22 mouse cellular contexts compared by ENCODE assay signal in the genomic region with DNA sequence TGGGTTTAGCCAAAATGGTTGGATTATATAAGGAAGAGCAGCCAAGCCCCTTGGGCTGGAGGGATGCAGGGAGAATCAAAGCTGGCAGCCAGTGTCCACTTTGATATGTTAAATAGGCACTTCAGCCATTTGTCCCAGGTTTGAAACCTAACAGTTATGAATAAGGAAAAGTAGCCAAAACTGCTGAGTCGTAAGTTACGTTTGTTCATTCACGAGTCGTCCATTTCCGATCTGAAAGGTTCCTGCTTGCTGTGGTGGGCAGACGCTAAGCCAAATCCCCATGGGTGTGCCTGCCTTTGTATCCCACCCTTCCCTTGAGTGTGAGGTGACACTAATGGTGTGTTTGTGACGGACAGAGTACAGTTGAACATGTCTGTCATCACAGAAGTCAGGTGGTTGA. TPM values are rescaled to one million over a fixed set of nuclear protein-coding genes. Genes with fewer than 3 reads are reported as not detected.
DNase-seq lines count a peak whose midpoint lies in the region; ATAC-seq and TF ChIP-seq lines count a peak whose summit lies in the region.
"Had no signal": no experiment of that assay in that cellular context is flagged by ENCODE, and none has a peak within 500 bp of the region (broad histone marks: within the 10 kb centered on the region; RNA-seq: fewer than 3 reads in every experiment).

No protein-coding gene starts in this region.

- H3K4me1 ChIP-seq in CH12.LX (ENCODE audit: control insufficient read depth in 1 of 2, insufficient read depth in 2 of 2) (peaks cover 6 to 13% of the 10 kb centered on the region in 2 experiments), E14TG2a.4 (replicated peaks; ENCODE audit: low read depth, low read length) (peaks cover 62% of the 10 kb centered on the region), MEL (ENCODE audit: control insufficient read depth in 1 of 2, insufficient read depth in 2 of 2, low read length in 2 of 2) (peaks cover 23 to 47% of the 10 kb centered on the region in 2 experiments)
- H3K4me1 ChIP-seq in forebrain, embryonic 12.5 days, result no peaks in the 10 kb centered on the region
- H3K4me1 ChIP-seq: embryonic facial prominence, embryonic 12.5 days had no signal

- TF ChIP-seq CTCF in CH12.LX (conservative IDR thresholded peaks at IDR 0.05 in 1 of 2, IDR thresholded peaks at IDR 0.05 in 1 of 2; ENCODE audit: low read depth in 2 of 2, low read length in 2 of 2), result no peak
- no peak for TF ChIP-seq CTCF in E14TG2a.4 (conservative IDR thresholded peaks at IDR 0.05; ENCODE audit: low read length)
- no peak for TF ChIP-seq CTCF in MEL (IDR thresholded peaks at IDR 0.05 in 2 of 3, conservative IDR thresholded peaks at IDR 0.05 in 1 of 3; ENCODE audit: control insufficient read depth in 1 of 3, insufficient read depth in 1 of 3, low read depth in 2 of 3, low read length in 3 of 3, poor library complexity in 1 of 3, severe bottlenecking in 1 of 3)

- TF ChIP-seq POLR2A in CH12.LX (IDR thresholded peaks at IDR 0.05; ENCODE audit: low read depth, low read length) (no peak), MEL (IDR thresholded peaks at IDR 0.05; ENCODE audit: control insufficient read depth in 1 of 2, insufficient read depth in 1 of 2, low read depth in 1 of 2, low read length in 2 of 2, poor library complexity in 1 of 2) (no peak)

- in situ Hi-C loops in CH12.LX (cut with MboI; ENCODE audit: low pct_ligation_motif_present, low pct_unique_long_range_greater_than_20kb, low sequenced_read_pairs), result no loop called here

- no peak for TF ChIP-seq RAD21 in CH12.LX (IDR thresholded peaks at IDR 0.05; ENCODE audit: low read depth, low read length)
- TF ChIP-seq RAD21 in MEL (IDR thresholded peaks at IDR 0.05; ENCODE audit: low read depth, low read length), result no peak

- DNase-seq in CH12.LX (ENCODE audit: extremely low read depth), result no peak
- no peak for DNase-seq in MEL (ENCODE audit: low read depth, low spot score)
- DNase-seq in layer of hippocampus, adult 9-10 months (ENCODE audit: low spot score), result no peak
- DNase-seq: adrenal gland, adult 8-10 months; adrenal gland, postnatal 14 days; adrenal gland, postnatal 36 days; cerebellum, adult 11-12 months; cerebellum, adult 2 months; cerebellum, adult 9-10 months; cerebellum, postnatal 10 days; cerebellum, postnatal 25 days had no signal

- H3K36me3 ChIP-seq in CH12.LX (replicated peaks in 1 of 2; ENCODE audit: control insufficient read depth in 1 of 2, insufficient read depth in 1 of 2, low read length in 1 of 2) (no peaks in the 10 kb centered on the region), E14TG2a.4 (ENCODE audit: insufficient read depth, low read length) (no peaks in the 10 kb centered on the region), MEL (ENCODE audit: control insufficient read depth in 1 of 2, insufficient read depth in 2 of 2, low read length in 2 of 2) (peaks cover 0 to 52% of the 10 kb centered on the region in 2 experiments; a peak in 2 of 4 replicates)
- H3K36me3 ChIP-seq in forebrain, embryonic 12.5 days (replicated peaks), result no peaks in the 10 kb centered on the region
- H3K36me3 ChIP-seq: embryonic facial prominence, embryonic 10.5 days; embryonic facial prominence, embryonic 12.5 days; G1E had no signal

- no peak overlapping the region for H3K27ac ChIP-seq in CH12.LX (ENCODE audit: insufficient read depth, low read depth)
- no peak overlapping the region for H3K27ac ChIP-seq in MEL (ENCODE audit: control insufficient read depth, low read depth, low read length)
- no peak overlapping the region for H3K27ac ChIP-seq in forebrain, embryonic 12.5 days
- H3K27ac ChIP-seq: embryonic facial prominence, embryonic 10.5 days; embryonic facial prominence, embryonic 12.5 days had no signal

- H3K79me2 ChIP-seq in CH12.LX (replicated peaks; ENCODE audit: control insufficient read depth, extremely low read depth, insufficient read depth, poor library complexity, severe bottlenecking), result no peaks in the 10 kb centered on the region
- H3K79me2 ChIP-seq in MEL (ENCODE audit: control insufficient read depth, insufficient read depth, low read length, poor library complexity), result no peaks in the 10 kb centered on the region

- 92% methylated on average over 7 of the region's 7 CpGs for WGBS in forebrain, embryonic 12.5 days

- H3K9ac ChIP-seq in CH12.LX (ENCODE audit: insufficient read depth, low read depth) (no peak overlapping the region), MEL (ENCODE audit: control insufficient read depth, low read depth, low read length, poor library complexity, severe bottlenecking) (no peak overlapping the region)
- H3K9ac ChIP-seq in forebrain, embryonic 12.5 days, result no peak overlapping the region
- H3K9ac ChIP-seq: embryonic facial prominence, embryonic 12.5 days had no signal

- H3K27me3 ChIP-seq in CH12.LX (replicated peaks), result no peaks in the 10 kb centered on the region
- no peaks in the 10 kb centered on the region for H3K27me3 ChIP-seq in E14TG2a.4 (ENCODE audit: insufficient read depth, low read length)
- H3K27me3 ChIP-seq in MEL (ENCODE audit: control insufficient read depth in 1 of 2, insufficient read depth in 2 of 2, low read length in 2 of 2), result no peaks in the 10 kb centered on the region
- H3K27me3 ChIP-seq in forebrain, embryonic 12.5 days, result no peaks in the 10 kb centered on the region
- H3K27me3 ChIP-seq: embryonic facial prominence, embryonic 12.5 days had no signal

- no peak for ATAC-seq in forebrain, embryonic 12.5 days (ENCODE audit: low FRiP score)
- no peak for ATAC-seq in frontal cortex, adult (ENCODE audit: low TSS enrichment)
- ATAC-seq: activated CD4-positive, CD25-positive, alpha-beta regulatory T cell, adult 4 months; forebrain, embryonic 14.5 days; forebrain, embryonic 16.5 days had no signal

- dilution Hi-C loops in CH12.LX (cut with MboI; ENCODE audit: extremely low pct_ligation_motif_present, extremely low pct_unique_long_range_greater_than_20kb, low sequenced_read_pairs), result no loop called here

- H3K9me3 ChIP-seq in CH12.LX (replicated peaks; ENCODE audit: low read length), result no peaks in the 10 kb centered on the region
- no peaks in the 10 kb centered on the region for H3K9me3 ChIP-seq in E14TG2a.4 (ENCODE audit: low read length)
- no peaks in the 10 kb centered on the region for H3K9me3 ChIP-seq in MEL (replicated peaks; ENCODE audit: insufficient read depth, low read length)
- no peaks in the 10 kb centered on the region for H3K9me3 ChIP-seq in forebrain, embryonic 12.5 days
- H3K9me3 ChIP-seq: embryonic facial prominence, embryonic 10.5 days; embryonic facial prominence, embryonic 12.5 days; G1E had no signal

- TF ChIP-seq EP300 in CH12.LX (IDR thresholded peaks at IDR 0.05; ENCODE audit: low read length) (no peak), MEL (IDR thresholded peaks at IDR 0.05; ENCODE audit: low read depth in 1 of 2, low read length in 2 of 2) (no peak)

- no peak overlapping the region for H3K4me3 ChIP-seq in CH12.LX (replicated peaks in 1 of 3; ENCODE audit: low read depth in 2 of 3, low read length in 2 of 3, poor library complexity in 1 of 3)
- peak overlapping the region; percentile 0; the same call in 1 of the 2 replicates for H3K4me3 ChIP-seq in E14TG2a.4 (replicated peaks; ENCODE audit: low read length)
- H3K4me3 ChIP-seq in MEL (ENCODE audit: control insufficient read depth in 1 of 2, insufficient read depth in 1 of 2, low read depth in 2 of 2, low read length in 2 of 2), result peak overlapping the region in 1 of 2 experiments; percentile 15; a peak in 1 of 4 replicates
- H3K4me3 ChIP-seq in forebrain, embryonic 12.5 days (replicated peaks), result no peak overlapping the region
- H3K4me3 ChIP-seq: embryonic facial prominence, embryonic 10.5 days; embryonic facial prominence, embryonic 12.5 days had no signal

- H3K4me2 ChIP-seq in CH12.LX (ENCODE audit: insufficient read depth, low read depth, poor library complexity, severe bottlenecking), result no peak overlapping the region
- no peak overlapping the region for H3K4me2 ChIP-seq in forebrain, embryonic 12.5 days
- H3K4me2 ChIP-seq: embryonic facial prominence, embryonic 12.5 days had no signal

TF ChIP-seq in CH12.LX, 34 proteins besides CTCF, POLR2A, EP300 and RAD21:
- TF ChIP-seq RCOR1 (conservative IDR thresholded peaks at IDR 0.05; ENCODE audit: low read depth, low read length) (no peak), MAFK (IDR thresholded peaks at IDR 0.05; ENCODE audit: insufficient replicate concordance, low read length) (peak; percentile 75; the same call in 1 of the 2 replicates)

TF ChIP-seq in MEL, 35 proteins besides CTCF, POLR2A, EP300 and RAD21:
- TF ChIP-seq NRF1 (IDR thresholded peaks at IDR 0.05; ENCODE audit: insufficient read depth, low read depth, low read length, poor library complexity, severe bottlenecking) (no peak), MAFK (IDR thresholded peaks at IDR 0.05; ENCODE audit: borderline replicate concordance, low read depth, low read length) (peak; percentile 81)

RNA-seq across cellular contexts. Expression of a gene that starts 9.8 kb away (rescaled TPM):
- total RNA-seq in CH12.LX (2012; rRNA removed), result 67.2 and 75.2 TPM in 2 replicates
- 208 and 214 TPM in 2 replicates for total RNA-seq in CH12.LX (2014; rRNA removed)
- 90.7 and 97.2 TPM in 2 replicates for polyA plus RNA-seq in CH12.LX (2012; ENCODE audit: insufficient read length, low read depth)
- 99.2 and 113 TPM in 2 replicates for total RNA-seq in MEL (2012; rRNA removed)
- 100 to 1,000 TPM in 1 of 2 experiments, 10 to 100 TPM in 1; 81.1 to 149 TPM for polyA plus RNA-seq in MEL (2012; ENCODE audit: insufficient read depth in 1 of 2, insufficient read length in 2 of 2, low read depth in 1 of 2, low replicate concordance in 2 of 2, missing spikeins in 1 of 2)
- 85.3 and 88.5 TPM in 2 replicates for polyA plus RNA-seq in forebrain, embryonic 12.5 days (2016; fragmentation: Nextera tagmentation; extraction: Ambion mirVana)

RNA-seq across cellular contexts. Expression of a gene that starts 10.2 kb away (rescaled TPM):
- total RNA-seq in CH12.LX (2012; rRNA removed), result 17.6 and 21.5 TPM in 2 replicates
- total RNA-seq in CH12.LX (2014; rRNA removed), result not detected in 2 replicates
- 0.74 TPM in 1 of 2 replicates, not detected in the other for polyA plus RNA-seq in CH12.LX (2012; ENCODE audit: insufficient read length, low read depth)
- 17.9 and 23.9 TPM in 2 replicates for total RNA-seq in MEL (2012; rRNA removed)
- not detected for polyA plus RNA-seq in MEL (2012; ENCODE audit: insufficient read depth in 1 of 2, insufficient read length in 2 of 2, low read depth in 1 of 2, low replicate concordance in 2 of 2, missing spikeins in 1 of 2)
- 1.1 TPM in 1 of 2 replicates, not detected in the other for polyA plus RNA-seq in forebrain, embryonic 12.5 days (2016; fragmentation: Nextera tagmentation; extraction: Ambion mirVana)
- polyA plus RNA-seq: activated CD4-positive, CD25-positive, alpha-beta regulatory T cell, adult 4 months; cerebellum, adult 2 months; cortical plate, adult 2 months; embryonic facial prominence, embryonic 10.5 days; forebrain, embryonic 11.5 days; forebrain, embryonic 16.5 days had no signal
